Mouse (Mus musculus) olfactory bulb, adult 2 months (tissue): ENCODE results near the gene Map3k20.

Source experiments
- CTCF ChIP-seq: fragments of 200-500 bp; IDR thresholded peaks from 2 replicates; pipeline ENCODE4 v1.5.1; 2012; ENCODE audit warnings: low read depth, mild to moderate bottlenecking, low read length, moderate library complexity; ENCODE audit not compliant: insufficient read depth
- POLR2A ChIP-seq: fragments of 200-500 bp; IDR thresholded peaks from 2 replicates; pipeline ENCODE4 v1.6.1; 2012; ENCODE audit warnings: mild to moderate bottlenecking, low read depth, low read length, moderate library complexity; ENCODE audit not compliant: insufficient read depth

DNA sequence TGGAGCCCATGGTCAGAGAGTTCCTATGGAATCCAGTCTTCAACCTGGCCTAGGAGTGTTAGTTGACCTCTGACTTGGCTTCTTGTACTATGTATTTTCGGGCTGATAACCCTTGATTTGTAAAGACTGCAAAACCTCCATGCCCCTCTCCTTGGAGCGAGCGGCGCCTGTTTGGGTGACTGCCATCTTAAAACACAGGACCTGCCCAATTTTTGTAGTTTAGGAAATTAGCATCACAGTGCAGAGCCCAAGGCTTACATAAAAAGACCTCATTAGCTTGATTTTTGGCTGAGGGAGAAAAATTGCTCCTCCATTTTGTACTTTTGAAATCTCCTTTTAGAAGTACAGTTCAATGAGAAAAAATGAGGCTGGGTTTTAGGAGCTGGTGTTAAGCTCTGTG is 192.7 kb downstream of the Map3k20 start:
- TF ChIP-seq CTCF, result no peak
- no peak for TF ChIP-seq POLR2A
